Mouse (Mus musculus) frontal cortex, postnatal 36 days (tissue): Measurements from ENCODE around the gene Klk1b24.
"Not testable (repeated sequence)": the region's sequence is repeated elsewhere in the genome, so short reads cannot be mapped to it uniquely, and the experiment has no call there.

ENCODE experiments used
- DNase-seq, 2 experiments: peaks; one replicate each; pipeline ENCODE4 v3.0.0; 2022; ENCODE audit warnings: low spot score in 2 of 2

Klk1b24 gene

DNA sequence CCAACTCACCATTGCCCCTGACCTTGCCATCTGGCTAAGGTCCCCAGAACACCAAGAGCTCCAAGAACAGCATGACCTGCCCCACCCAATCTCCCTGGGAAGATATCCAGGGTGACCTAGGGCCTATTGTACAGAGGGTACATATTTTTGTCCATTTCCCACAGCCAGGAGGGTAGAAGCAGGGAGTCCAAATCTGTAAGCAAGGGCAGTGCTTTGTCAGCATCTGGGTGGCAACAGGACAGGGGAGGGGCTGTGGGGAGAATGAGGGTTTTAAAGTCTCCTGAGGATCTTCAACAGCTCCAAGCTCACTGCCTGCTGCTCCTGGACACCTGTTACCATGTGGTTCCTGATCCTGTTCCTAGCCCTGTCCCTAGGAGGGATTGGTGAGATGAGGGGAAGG, at the start of gene Klk1b24:
Gene Klk1b24 (plus strand): TSS at position 301 of the 400 bp plus-strand sequence.
- DNase-seq: not testable (repeated sequence)

GRCm38 (mm10) chr7:44179299-44180045, 8.6 kb upstream of the Klk1b24 start:
- no peak for DNase-seq

- not testable (repeated sequence) for DNase-seq
These were observed 1.5 kb upstream of the Klk1b24 start for GRCm38 (mm10) chr7:44186516-44186915.

- not testable (repeated sequence) for DNase-seq
These were observed 5.4 kb downstream of the Klk1b24 start for GRCm38 (mm10) chr7:44193466-44193865.

DNA sequence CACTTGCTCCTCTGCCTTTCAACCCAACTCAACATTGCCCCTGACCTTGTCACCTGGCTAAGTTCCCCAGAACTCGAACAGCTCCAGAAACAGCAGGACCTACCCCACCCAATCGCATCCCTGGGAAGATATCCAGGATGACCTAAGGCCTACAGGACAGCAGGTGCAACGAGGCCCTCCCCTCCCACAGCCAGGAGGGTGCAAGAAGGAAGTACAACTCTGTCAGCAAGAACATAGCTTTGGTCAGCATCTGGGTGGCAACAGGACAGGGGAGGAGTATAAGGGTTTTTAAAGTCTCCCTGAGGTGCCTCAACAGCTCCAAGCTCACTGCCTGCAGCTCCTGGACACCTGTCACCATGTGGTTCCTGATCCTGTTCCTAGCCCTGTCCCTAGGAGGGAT, 9.9 kb downstream of the Klk1b24 start, which contains the start of gene Klk1b3:
Gene Klk1b3 (plus strand): TSS at position 301 of the 400 bp plus-strand sequence.
- DNase-seq: no peak

- not testable (repeated sequence) for DNase-seq
These were observed 19.1 kb downstream of the Klk1b24 start, which contains the start of gene Klk1b4 for GRCm38 (mm10) chr7:44207135-44207534. TSS of gene Klk1b4 (plus strand) at chr7:44207435.

DNA sequence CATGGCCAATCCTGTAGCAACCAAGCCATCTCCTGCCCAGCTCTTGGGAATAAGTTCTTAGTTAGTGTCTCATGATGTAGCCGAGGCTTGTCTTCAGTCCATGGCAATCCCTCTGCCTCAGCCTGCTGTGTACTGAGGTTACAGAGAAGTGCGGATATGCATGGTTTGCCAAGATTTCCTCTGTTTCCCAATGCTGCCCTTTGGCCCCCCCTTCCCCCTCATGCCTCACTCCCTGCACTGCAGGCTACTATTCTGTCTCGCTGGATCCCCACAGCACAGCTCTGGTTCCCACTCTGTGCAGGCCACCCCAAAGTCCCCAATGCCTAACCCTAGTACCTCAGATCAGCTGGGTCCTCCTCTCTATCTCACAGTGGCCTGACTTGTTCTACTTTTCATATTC, 20.3 kb downstream of the Klk1b24 start:
- no peak for DNase-seq

- DNase-seq: no peak
These were observed 27.6 kb downstream of the Klk1b24 start, which contains the start of gene Klk1b5 for GRCm38 (mm10) chr7:44215645-44216044. TSS of gene Klk1b5 (plus strand) at chr7:44215945.

GRCm38 (mm10) chr7:44221601-44222000, 33.6 kb downstream of the Klk1b24 start:
- DNase-seq: not testable (repeated sequence)

DNA sequence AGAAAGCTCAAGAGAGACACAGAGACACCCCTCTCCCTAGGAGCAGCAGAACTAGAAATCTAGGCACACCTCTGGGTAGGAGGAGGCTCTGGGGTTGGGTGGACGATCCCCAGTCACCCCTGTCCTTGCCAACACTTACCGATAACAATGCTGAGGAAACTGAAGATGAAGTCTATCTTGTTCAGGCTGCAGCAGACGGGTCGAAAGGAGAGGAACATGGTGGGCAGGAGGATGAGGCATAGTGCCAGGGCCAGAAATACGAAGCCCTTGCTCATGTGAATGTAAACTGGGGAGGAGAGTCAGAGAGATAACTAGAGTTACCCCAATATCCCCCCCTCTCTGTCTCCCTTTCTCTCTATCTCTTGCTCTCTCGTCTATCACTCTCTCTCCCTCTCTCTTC, 34.3 kb downstream of the Klk1b24 start:
- not testable (repeated sequence) for DNase-seq

DNA sequence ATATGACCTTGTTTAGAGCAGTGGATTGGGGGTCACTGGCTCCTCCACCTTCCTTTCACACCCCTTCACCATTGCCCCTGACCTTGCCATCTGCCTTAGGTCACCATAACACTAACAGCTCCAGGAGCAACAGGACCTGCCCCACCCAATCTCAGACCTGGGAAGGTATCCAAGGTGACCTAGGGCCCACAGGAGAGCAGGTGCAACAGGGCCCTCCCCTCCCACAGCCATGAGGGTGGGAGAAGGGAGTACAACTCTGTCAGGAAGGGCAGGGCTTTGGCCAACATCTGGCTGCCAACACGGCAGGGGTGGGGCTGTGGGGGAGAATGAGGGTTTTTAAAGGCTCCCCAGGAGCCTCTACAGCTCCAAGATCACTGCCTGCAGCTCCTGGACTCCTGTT, 37.0 kb downstream of the Klk1b24 start, which contains the start of gene Klk1:
Gene Klk1 (plus strand): TSS at position 285 of the 400 bp plus-strand sequence.
- no peak for DNase-seq

DNA sequence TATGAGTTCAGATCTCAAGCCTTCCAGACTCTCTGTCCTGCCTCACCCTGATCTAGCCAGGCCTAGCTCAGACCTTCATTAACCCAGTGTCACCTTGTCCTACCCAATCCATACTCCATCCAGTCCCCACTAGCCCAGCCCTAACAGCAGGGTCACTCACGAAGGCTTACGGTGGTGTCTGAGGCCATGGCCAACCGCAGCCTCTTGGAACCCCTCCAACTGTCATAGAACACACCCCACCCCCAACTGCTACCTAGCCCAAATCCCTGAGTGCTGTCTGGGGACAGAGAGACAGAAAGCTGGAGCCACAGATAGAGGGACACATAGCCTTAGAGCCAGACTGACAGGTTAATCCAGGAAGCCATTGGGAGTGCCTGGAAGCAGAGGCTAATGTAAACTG, 47.9 kb downstream of the Klk1b24 start, which contains the start of gene Gm36864:
Gene Gm36864 (plus strand): TSS at position 269 of the 400 bp plus-strand sequence.
- no peak for DNase-seq

- DNase-seq: no peak
These were observed 51.9 kb downstream of the Klk1b24 start for GRCm38 (mm10) chr7:44239913-44240312.

DNA sequence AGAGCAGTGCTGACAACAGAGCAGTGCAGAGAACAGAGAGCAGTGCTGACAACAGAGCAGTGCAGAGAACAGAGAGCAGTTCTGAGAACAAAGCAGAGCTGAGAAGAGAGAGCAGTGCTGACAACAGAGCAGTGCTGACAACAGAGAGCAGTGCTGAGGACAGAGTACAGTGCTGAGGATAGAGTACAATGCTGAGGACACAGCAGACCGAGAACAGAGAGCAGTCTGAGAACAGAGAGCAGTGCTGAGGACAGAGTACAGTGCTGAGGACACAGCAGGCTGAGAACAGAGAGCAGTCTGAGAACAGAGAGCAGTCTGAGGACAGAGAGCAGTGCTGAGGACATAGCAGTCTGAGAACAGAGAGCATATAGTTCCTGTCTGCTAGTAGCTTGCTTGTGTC, 52.7 kb downstream of the Klk1b24 start:
- DNase-seq: no peak

DNA sequence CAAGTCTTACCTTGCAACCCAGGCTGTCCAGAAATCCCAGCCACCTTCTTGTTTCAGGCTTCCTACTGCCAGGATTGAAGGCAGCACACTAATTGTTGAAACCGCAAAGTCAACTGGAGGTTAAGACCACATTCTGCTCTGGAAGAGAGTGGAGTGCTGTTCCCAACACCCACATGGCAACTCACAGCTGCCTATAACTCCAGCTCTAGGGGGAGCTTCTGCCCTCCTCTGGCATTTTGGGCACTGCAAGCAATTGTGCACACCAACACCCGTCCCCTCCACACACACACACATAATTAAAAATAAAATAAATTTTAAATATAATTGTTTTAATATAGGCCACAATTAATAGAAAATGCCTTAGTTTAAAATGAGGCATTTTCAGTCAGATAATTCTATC, 53.1 kb downstream of the Klk1b24 start:
- DNase-seq: no peak
